Mouse (Mus musculus) cerebellum, adult 2 months (tissue): ENCODE data around the gene Ccnb1. TPM values are rescaled to one million over a fixed set of nuclear protein-coding genes. Genes with fewer than 3 reads are reported as not detected.
"Not testable (repeated sequence)": the region's sequence is repeated elsewhere in the genome, so short reads cannot be mapped to it uniquely, and the experiment has no call there.

Source experiments
- DNase-seq, 2 experiments: peaks; one replicate each; pipeline ENCODE4 v3.0.0; 2021
- H3K27ac ChIP-seq: fragments of 200-500 bp; 2 replicates; pipeline ENCODE4 v1.5.1; 2012; ENCODE audit warnings: low read length, control low read depth, inconsistent platforms; ENCODE audit not compliant: insufficient read depth
- H3K27me3 ChIP-seq: fragments of 200-500 bp; 2 replicates; pipeline ENCODE4 v1.6.1; 2012; ENCODE audit warnings: inconsistent platforms, mild to moderate bottlenecking, low read length, moderate library complexity; ENCODE audit not compliant: control insufficient read depth, insufficient read depth
- H3K4me1 ChIP-seq: fragments of 200-500 bp; 2 replicates; pipeline ENCODE4 v1.6.1; 2011; ENCODE audit warnings: low read length; ENCODE audit not compliant: control insufficient read depth, insufficient read depth
- H3K4me3 ChIP-seq: fragments of 200-500 bp; replicated peaks from 2 replicates; pipeline ENCODE3; 2011; ENCODE audit warnings: mild to moderate bottlenecking, low read depth, low read length, control low read depth; ENCODE audit not compliant: insufficient read depth
- CTCF ChIP-seq: fragments of 200-500 bp; IDR thresholded peaks from 2 replicates; pipeline ENCODE4 v1.5.1; 2011; ENCODE audit warnings: low read depth, mild to moderate bottlenecking, control low read depth, low read length, moderate library complexity, borderline replicate concordance; ENCODE audit not compliant: insufficient read depth
- POLR2A ChIP-seq: fragments of 200-500 bp; IDR thresholded peaks from 2 replicates; pipeline ENCODE4 v1.6.1; 2011; ENCODE audit warnings: low read length, control low read depth, borderline replicate concordance; ENCODE audit not compliant: insufficient read depth
- WGBS: fragments of 180-500 bp; shearing (Covaris S2); methylation state at CpG from one replicate; pipeline ENCODE4 v1.1.7; 2018; 5-methylcytosine and 5-hydroxymethylcytosine counted together
- polyA plus RNA-seq: library from polyadenylated mRNA; depleted of rRNA; stranded (reverse); fragments of >200 nt; gene quantifications from 2 replicates; pipeline ENCODE4 v1.2.3, GENCODE M21; 2012

Ccnb1 gene
- polyA plus RNA-seq, 1 experiment = 0.18 TPM

DNA sequence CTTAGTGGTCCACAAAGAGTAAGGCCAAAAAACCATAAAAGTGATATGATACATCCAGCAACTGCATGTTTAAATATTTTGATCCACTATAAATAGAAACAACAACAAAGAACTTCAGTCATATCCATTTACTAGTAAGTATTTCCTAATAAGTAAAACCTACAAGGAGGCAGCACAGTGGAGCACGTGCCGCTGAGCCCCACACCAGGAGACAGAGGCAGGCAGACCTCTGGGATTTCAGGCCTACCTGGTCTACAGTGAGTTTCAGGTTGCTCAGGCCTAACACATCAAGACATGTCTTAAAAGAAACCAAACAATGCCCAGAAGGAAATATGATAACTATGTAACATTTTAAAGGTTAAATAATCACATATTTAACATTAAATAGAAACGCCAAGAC lies 38.5 kb upstream of the Ccnb1 start:
- Histone ChIP-seq H3K27ac (no peak overlapping the region), H3K27me3 (no peaks in the 10 kb centered on the region), H3K4me3 (no peak overlapping the region), H3K4me1 (0 out of 2 replicates have a peak, but pooled peaks cover 3% of the 10 kb centered on the region)
- 93% methylated on average over 3 of the region's 3 CpGs for WGBS
- TF ChIP-seq CTCF (no peak), POLR2A (no peak)
- DNase-seq = no peak

DNA sequence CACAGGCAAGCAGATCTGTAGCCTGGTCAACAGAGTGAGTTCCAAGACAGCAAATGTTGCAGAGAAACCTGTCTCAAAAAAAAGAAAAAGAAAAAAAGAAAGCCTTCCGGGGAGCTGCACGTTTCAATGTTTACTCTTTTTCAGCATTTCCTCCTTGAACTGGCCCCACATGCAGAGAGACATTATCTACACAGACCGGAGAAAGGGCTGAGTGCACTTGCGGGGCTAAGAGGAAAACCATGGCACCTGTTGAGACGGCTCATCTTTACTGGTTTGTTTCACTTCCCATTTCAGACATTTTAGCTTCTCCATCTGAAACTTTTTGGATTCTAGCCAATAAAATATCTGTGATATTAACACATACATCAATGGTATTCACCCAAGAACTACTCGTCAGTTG lies 37.9 kb upstream of the Ccnb1 start:
- Histone ChIP-seq H3K4me1 (no peaks in the 10 kb centered on the region), H3K27me3 (no peaks in the 10 kb centered on the region), H3K4me3 (no peak overlapping the region), H3K27ac (no peak overlapping the region)
- TF ChIP-seq POLR2A (no peak), CTCF (no peak)
- no peak for DNase-seq
- 85% methylated on average over 6 of the region's 6 CpGs for WGBS

DNA sequence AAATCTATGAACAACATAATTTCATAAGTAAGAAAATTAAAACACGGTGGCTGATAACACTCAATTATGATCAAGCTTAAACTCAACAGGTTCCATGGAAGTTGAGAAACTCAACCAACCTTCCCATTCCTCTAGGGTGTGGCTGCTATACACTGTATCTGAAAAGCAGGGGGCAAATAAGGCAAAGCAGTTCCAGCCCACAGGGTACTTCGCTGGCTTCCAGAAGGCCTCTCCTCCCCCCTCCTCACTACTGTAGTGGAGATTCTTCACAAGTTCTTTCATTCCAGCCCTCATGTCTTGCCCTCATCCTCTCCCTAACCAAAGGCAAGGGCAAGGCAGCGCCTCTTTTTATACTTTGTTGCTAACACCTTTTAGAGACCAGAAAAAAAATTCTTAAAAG lies 37.5 kb upstream of the Ccnb1 start:
- no peak for DNase-seq
- H3K27me3 ChIP-seq = no peaks in the 10 kb centered on the region
- WGBS = 98% methylated on average over 3 of the region's 3 CpGs
- no peak overlapping the region for H3K27ac ChIP-seq
- no peaks in the 10 kb centered on the region for H3K4me1 ChIP-seq
- no peak overlapping the region for H3K4me3 ChIP-seq
- TF ChIP-seq CTCF = no peak
- no peak for TF ChIP-seq POLR2A

DNA sequence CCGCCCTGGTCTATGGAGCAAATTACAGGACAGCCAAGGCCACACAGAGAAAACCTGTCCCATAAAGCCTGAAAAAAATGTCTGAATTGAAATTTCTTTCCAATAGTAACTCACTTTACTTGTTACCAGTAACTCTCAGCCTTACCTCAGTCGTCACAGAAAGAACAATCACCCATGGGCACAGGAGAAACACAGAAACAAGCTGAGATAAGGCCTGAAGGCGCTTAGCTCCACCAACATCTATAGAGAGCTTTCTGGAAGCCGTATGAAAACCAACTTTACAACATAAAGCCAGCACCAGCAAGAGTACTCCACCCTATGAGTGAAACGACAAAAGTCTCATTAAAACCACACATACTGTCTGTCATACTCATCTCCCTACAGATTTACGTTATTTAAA lies 28.1 kb upstream of the Ccnb1 start:
- DNase-seq = no peak
- Histone ChIP-seq H3K4me1 (no peaks in the 10 kb centered on the region), H3K27me3 (no peaks in the 10 kb centered on the region), H3K27ac (no peak overlapping the region), H3K4me3 (no peak overlapping the region)
- 90% methylated on average over 6 of the region's 6 CpGs for whole genome bisulfite sequencing
- TF ChIP-seq POLR2A = no peak
- no peak for TF ChIP-seq CTCF

DNA sequence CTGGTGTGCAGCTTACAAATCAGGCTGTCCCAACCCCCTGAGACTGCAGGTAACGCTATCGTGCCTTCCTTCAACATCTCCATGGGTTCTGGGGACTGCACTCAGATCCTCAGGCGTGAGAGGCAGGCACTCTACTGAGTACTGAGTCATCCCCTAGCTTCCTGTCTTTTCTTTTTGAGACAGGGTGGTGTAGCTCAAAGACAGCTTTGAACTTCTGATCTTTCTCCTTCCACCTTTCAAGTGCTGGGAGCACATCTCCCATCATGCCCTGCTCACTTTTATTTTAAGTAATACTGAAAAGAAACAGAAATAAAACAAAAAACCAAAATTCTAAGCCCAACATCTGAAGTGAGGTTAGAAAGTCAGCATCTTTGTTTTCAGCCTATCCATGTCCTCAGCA lies 19.4 kb upstream of the Ccnb1 start:
- DNase-seq = no peak
- Histone ChIP-seq H3K27ac (no peak overlapping the region), H3K27me3 (no peaks in the 10 kb centered on the region), H3K4me1 (no peaks in the 10 kb centered on the region), H3K4me3 (no peak overlapping the region)
- 97% methylated on average over 3 of the region's 3 CpGs for WGBS
- TF ChIP-seq POLR2A (no peak), CTCF (no peak)

DNA sequence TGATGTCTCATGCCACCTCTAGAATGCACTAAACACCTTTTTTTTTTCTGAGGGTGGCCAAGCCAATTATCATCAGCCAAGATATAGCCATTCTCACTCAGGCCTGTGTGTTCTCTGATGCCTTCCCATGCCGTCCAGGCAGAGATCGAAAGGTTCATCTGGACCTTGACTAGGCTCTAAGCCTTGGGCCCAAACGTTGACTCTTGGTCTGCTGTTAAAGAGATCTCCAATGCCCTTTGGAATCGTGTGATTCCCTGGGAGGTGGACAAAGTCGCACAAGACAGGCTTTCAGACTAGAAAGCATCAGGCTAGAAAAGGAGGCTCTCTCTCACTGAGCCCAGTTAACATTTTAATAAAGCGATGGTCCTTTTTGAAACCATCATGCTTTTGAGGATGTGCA lies 10.8 kb upstream of the Ccnb1 start:
- 89% methylated on average over 6 of the region's 6 CpGs for WGBS
- Histone ChIP-seq H3K27ac (no peak overlapping the region), H3K4me1 (no peaks in the 10 kb centered on the region), H3K4me3 (no peak overlapping the region), H3K27me3 (no peaks in the 10 kb centered on the region)
- TF ChIP-seq CTCF (no peak), POLR2A (no peak)
- no peak for DNase-seq

DNA sequence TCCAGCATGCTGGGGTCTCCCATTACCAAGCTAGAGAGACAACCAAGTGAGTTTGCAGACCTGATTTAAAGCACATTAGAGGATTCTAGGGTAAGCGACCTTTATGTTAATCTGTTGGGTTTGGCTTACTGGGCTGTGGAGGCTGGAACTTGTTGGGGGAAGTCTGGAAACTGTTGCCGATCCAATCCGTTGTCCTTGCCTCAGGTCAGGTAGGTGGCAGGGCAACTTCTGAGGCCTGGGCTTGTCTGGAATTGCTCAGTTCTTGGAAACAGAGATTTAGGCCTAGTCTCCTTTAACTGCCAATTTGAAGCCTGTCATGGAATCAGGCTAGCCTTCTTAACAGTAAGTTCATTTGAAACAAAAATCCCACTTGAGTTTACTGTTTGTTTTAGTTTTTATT lies 2.7 kb upstream of the Ccnb1 start:
- 89% methylated on average over 3 of the region's 3 CpGs for WGBS
- Histone ChIP-seq H3K4me1 (no peaks in the 10 kb centered on the region), H3K27me3 (no peaks in the 10 kb centered on the region), H3K27ac (no peak overlapping the region), H3K4me3 (no peak overlapping the region)
- no peak for DNase-seq
- TF ChIP-seq POLR2A (no peak), CTCF (no peak)

DNA sequence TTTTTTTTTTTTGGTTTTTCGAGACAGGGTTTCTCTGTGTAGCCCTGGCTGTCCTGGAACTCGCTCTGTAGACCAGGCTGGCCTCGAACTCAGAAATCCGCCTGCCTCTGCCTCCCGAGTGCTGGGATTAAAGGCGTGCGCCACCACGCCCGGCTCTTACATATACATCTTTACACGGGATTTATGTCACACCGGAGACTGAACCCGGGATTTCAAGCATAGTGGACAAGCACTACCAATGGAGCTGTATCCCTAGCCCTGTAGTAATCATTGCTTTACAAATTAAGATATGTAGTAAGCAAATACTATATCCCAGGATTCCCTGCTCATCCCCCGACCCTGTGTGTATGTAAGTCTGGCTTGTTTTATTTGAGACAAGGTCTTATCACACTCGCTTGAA lies 1.7 kb upstream of the Ccnb1 start:
- WGBS = 95% methylated on average over 12 of the region's 14 CpGs
- H3K4me1 ChIP-seq, H3K4me3 ChIP-seq, DNase-seq, H3K27ac ChIP-seq, H3K27me3 ChIP-seq: not testable (repeated sequence)

DNA sequence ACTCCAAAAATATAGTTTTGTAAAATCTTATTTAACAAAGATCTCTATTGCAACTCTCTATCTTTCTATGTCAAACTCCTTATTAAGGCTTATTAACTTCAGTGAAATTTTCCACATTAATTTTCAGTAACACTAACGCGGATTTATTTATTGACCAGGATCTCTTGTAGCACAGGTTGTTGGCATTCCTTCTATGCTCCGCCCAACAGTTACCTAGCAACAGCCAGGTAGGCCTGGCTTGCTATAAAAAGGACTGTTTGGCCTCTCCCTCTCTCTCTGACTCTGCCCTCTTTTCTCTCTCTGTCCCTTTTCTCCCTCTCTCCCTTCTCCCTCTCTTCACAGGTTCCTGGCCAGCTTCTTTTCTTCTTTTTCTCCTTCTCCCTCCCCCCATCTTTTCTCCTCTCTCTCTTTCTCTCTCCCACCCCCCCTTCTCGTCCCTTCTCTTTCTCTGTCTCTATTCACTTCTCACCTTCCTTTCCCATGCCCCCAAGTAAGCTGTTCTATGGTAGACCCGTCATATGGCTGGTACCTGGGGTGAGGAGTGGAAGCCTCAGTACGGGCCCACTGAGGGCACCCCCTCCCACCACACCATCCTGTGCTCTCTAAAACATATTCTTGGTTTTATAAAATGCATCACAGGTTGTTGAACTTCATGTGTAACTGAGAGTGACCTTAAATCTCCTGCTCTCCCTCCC lies 1.1 kb upstream of the Ccnb1 start:
- no peak overlapping the region for H3K27ac ChIP-seq
- TF ChIP-seq POLR2A = no peak
- no peak for TF ChIP-seq CTCF
- WGBS = 86% methylated on average over 6 of the region's 6 CpGs
- no peaks in the 10 kb centered on the region for H3K27me3 ChIP-seq
- no peak for DNase-seq
- no peak overlapping the region for H3K4me3 ChIP-seq
- H3K4me1 ChIP-seq = no peaks in the 10 kb centered on the region
